Mouse (Mus musculus) brown adipose tissue, adult 24 weeks (tissue): ENCODE measurements at regions not wholly inside any gene's neighbourhood (a gene's known extent, or its start where the extent isn't known, plus 50 kb on each side); places are given as distances from the start of the nearest gene placed in this dataset.

Source experiments
- H3K27ac ChIP-seq: fragments of 200-500 bp; replicated peaks from 2 replicates; pipeline ENCODE4 v1.5.1; 2012; ENCODE audit warnings: low read depth, mild to moderate bottlenecking, low read length
- H3K4me1 ChIP-seq: fragments of 200-500 bp; 2 replicates; pipeline ENCODE4 v1.6.1; 2012; ENCODE audit warnings: low read length, mixed read lengths; ENCODE audit not compliant: control insufficient read depth, insufficient read depth, insufficient read length
- H3K4me3 ChIP-seq: fragments of 200-500 bp; 2 replicates; pipeline ENCODE4 v1.5.1; 2012; ENCODE audit warnings: low read depth, mild to moderate bottlenecking, low read length, moderate library complexity; ENCODE audit not compliant: insufficient read depth

- H3K4me3 ChIP-seq, result no peak overlapping the region
- no peak overlapping the region for H3K27ac ChIP-seq
- H3K4me1 ChIP-seq, result peaks cover 2% of the 10 kb centered on the region; the same call in 1 of the 2 replicates
Measured at GRCm38 (mm10) chr2:61250068-61250800, 287.2 kb upstream of the Rbms1 start.

GRCm38 (mm10) chr2:61247956-61248355 lies 285.0 kb upstream of the Rbms1 start:
- Histone ChIP-seq H3K4me3 (no peak overlapping the region), H3K4me1 (peaks cover 2% of the 10 kb centered on the region; the same call in 1 of the 2 replicates), H3K27ac (no peak overlapping the region)

- Histone ChIP-seq H3K4me1 (peaks cover 2% of the 10 kb centered on the region; the same call in 1 of the 2 replicates), H3K27ac (no peak overlapping the region), H3K4me3 (no peak overlapping the region)
Measured at GRCm38 (mm10) chr2:61247336-61247735, 284.3 kb upstream of the Rbms1 start.

- H3K4me1 ChIP-seq, result peaks cover 2% of the 10 kb centered on the region; the same call in 1 of the 2 replicates
- H3K27ac ChIP-seq, result no peak overlapping the region
- no peak overlapping the region for H3K4me3 ChIP-seq
Measured at GRCm38 (mm10) chr2:61246691-61247258, 283.8 kb upstream of the Rbms1 start.

GRCm38 (mm10) chr2:61245526-61245925 lies 282.5 kb upstream of the Rbms1 start:
- H3K4me3 ChIP-seq, result no peak overlapping the region
- H3K27ac ChIP-seq, result no peak overlapping the region
- peaks cover 2% of the 10 kb centered on the region; the same call in 1 of the 2 replicates for H3K4me1 ChIP-seq

- Histone ChIP-seq H3K27ac (no peak overlapping the region), H3K4me3 (no peak overlapping the region), H3K4me1 (no peaks in the 10 kb centered on the region)
Measured at GRCm38 (mm10) chr2:61221676-61222075, 258.7 kb upstream of the Rbms1 start.

GRCm38 (mm10) chr2:61221157-61221556 lies 258.2 kb upstream of the Rbms1 start:
- Histone ChIP-seq H3K4me3 (no peak overlapping the region), H3K27ac (no peak overlapping the region), H3K4me1 (no peaks in the 10 kb centered on the region)

GRCm38 (mm10) chr2:61213951-61214350 lies 251.0 kb upstream of the Rbms1 start:
- Histone ChIP-seq H3K4me1 (no peaks in the 10 kb centered on the region), H3K27ac (no peak overlapping the region), H3K4me3 (no peak overlapping the region)

- Histone ChIP-seq H3K27ac (no peak overlapping the region), H3K4me3 (no peak overlapping the region), H3K4me1 (no peaks in the 10 kb centered on the region)
Measured at GRCm38 (mm10) chr2:61201387-61201786, 238.4 kb upstream of the Rbms1 start.

- Histone ChIP-seq H3K4me3 (no peak overlapping the region), H3K27ac (no peak overlapping the region), H3K4me1 (no peaks in the 10 kb centered on the region)
Measured at GRCm38 (mm10) chr2:61193976-61194375, 231.0 kb upstream of the Rbms1 start.

- H3K4me1 ChIP-seq, result peaks cover 3% of the 10 kb centered on the region; the same call in 1 of the 2 replicates
- no peak overlapping the region for H3K27ac ChIP-seq
- H3K4me3 ChIP-seq, result no peak overlapping the region
Measured at GRCm38 (mm10) chr2:61182424-61182979, 219.5 kb upstream of the Rbms1 start.

- H3K4me1 ChIP-seq, result peaks cover 6% of the 10 kb centered on the region; the same call in 1 of the 2 replicates
- no peak overlapping the region for H3K4me3 ChIP-seq
- H3K27ac ChIP-seq, result no peak overlapping the region
Measured at GRCm38 (mm10) chr2:61177801-61178200, 214.8 kb upstream of the Rbms1 start.

- H3K4me3 ChIP-seq, result no peak overlapping the region
- peak overlapping the region; percentile 8; the same call in 1 of the 2 replicates for H3K27ac ChIP-seq
- peaks cover 6% of the 10 kb centered on the region; the same call in 1 of the 2 replicates for H3K4me1 ChIP-seq
Measured at GRCm38 (mm10) chr2:61176807-61177206, 213.8 kb upstream of the Rbms1 start.

- H3K4me1 ChIP-seq, result peaks cover 6% of the 10 kb centered on the region; the same call in 1 of the 2 replicates
- no peak overlapping the region for H3K27ac ChIP-seq
- H3K4me3 ChIP-seq, result no peak overlapping the region
Measured at GRCm38 (mm10) chr2:61173581-61173980, 210.6 kb upstream of the Rbms1 start.

- H3K4me3 ChIP-seq, result no peak overlapping the region
- H3K4me1 ChIP-seq, result no peaks in the 10 kb centered on the region
- H3K27ac ChIP-seq, result no peak overlapping the region
Measured at GRCm38 (mm10) chr2:61161336-61161735, 198.3 kb upstream of the Rbms1 start.
